Mouse (Mus musculus) liver, adult 2 months (tissue): ENCODE measurements around the gene Chst3.

Experiments used
- CTCF ChIP-seq: fragments of 200-500 bp; IDR thresholded peaks from 2 replicates; pipeline ENCODE4 v1.5.1; 2011; ENCODE audit warnings: low read depth, low read length, control low read depth
- POLR2A ChIP-seq: fragments of 200-500 bp; IDR thresholded peaks from 2 replicates; pipeline ENCODE4 v1.6.1; 2011; ENCODE audit warnings: low read length, control low read depth; ENCODE audit not compliant: insufficient read depth; ENCODE audit errors: extremely low read depth

GRCm38 (mm10) chr10:60196971-60197370, 22.1 kb downstream of the Chst3 start:
- TF ChIP-seq CTCF (no peak), POLR2A (no peak)
